Mouse (Mus musculus) spleen, adult 18-20 months (tissue): ENCODE measurements around the gene Mmd2.

ENCODE experiments used
- DNase-seq, 2 experiments: peaks; one replicate each; pipeline ENCODE4 v3.0.0; 2022; ENCODE audit warnings: mixed read lengths in 2 of 2

Mmd2 gene

DNA sequence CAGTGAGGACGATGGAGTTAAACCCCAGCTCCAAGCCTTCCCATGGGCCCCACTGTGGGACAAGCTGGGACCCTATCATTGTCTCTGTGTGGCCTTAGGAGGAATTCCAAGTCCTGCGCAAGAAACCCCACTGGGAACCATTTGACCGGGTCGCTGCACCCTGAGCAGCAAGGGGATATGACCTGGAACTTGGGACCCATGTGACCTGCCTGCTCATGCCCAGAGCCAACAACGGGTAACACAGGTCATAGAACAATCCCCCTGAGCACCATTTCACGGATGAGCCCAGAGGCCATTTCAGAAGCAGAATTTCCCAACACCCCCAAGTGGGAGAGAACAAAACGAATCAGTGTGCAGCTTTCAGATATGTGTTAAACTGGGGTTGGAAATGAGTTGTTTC, 4.2 kb downstream of the Mmd2 start:
- DNase-seq: no peak

DNA sequence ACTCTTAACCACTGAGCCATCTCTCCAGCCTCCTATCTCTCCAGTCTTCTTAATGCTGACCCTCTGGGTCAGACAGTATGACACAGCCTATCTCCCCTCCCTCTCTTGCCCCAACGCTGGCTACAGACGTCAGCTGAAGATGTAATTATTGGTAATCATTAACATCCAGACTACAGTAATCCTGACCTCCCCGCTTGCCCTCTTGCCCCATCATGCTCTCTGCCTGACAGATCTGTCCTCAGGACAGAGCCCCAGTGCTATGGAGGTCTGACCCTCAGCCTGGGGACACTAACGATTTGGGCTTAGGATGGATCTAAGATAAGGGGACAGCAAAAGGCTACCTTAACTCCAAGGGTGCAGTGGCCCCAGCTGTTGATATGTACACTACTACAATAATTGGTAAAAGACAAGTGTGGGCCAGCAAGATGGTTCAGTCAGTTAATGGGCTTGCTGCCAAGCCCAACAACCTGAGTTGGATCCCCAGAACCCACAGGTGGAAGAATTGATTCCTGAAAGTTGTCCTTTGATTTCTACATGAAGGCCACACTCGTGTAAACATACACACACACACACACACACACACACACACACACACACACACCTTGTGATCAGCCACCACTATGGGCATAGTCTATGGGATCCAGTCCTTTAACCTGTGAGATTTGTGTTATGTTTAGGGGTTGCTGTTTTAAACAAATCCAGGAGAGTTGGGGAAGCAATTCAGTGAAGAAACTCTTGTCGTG, 10.8 kb downstream of the Mmd2 start:
- DNase-seq: no peak

DNA sequence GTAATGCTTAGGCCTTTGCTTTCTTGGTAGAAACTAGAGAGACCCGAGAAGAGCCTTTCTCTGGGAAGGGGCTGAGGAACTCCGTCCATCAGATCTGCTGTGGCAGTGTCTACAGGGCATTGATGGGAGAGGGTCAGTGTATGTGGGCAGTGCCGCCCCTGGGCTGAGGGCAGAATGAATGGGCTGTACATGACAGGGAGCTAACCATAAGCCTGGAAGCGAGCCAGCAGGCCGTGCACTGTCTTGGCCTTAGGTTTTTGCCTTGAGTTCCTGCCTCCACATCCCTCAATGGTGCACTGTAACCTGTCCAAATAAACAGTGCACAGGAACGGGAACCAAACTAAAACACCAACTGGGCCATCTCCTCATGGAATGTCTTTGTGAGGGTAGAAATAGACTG, 11.9 kb downstream of the Mmd2 start:
- no peak for DNase-seq

DNA sequence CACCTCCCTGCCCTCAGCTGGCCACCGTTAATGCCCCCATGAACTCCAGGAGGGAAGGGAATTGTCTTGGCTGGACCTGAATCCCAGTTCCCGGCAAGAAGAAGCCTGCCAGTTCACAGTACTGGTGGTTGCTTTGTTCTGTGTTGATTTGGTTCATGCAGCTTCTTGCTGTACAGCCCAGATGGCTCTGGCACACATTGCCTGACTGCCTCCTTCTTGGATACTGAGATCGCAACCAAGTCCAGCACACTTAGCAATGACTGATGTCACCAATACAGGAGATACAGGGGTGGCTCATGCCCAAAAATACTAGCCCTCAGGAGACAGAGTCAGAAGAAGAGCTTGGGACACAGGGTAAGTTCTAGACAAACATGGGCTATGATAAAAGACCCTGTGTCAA, 12.9 kb downstream of the Mmd2 start:
- no peak for DNase-seq

DNA sequence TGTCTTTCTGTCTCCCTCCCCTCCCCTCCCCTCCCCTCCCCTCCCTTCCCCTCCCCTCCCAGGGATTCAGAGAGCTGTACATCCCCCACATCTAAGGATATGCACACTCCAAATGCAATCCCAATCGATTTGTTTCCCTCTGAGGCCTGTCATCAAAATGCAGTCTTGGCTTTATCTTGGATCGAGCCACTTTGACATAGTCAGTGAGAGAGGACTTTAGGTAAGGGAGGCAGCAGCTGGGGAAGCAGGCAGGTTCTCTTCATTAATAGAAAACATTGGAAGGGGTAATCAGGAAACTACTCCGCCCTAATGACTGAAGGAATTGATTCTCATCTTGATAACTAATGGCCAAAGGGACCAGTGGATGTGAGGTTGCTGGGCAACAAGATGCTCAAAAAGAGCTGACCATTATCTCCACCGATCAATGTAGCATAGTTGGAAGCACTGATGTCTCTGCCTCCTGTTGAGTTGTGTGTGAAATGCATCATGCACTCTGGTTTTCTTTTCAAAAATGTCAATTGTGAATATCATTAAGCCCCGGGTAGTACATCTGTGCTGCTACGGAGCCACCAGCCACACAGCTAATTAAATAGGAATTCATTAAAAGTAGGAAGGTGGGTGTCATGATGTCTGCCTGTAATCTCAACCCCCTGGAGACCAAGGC, 17.5 kb downstream of the Mmd2 start:
- DNase-seq: no peak

DNA sequence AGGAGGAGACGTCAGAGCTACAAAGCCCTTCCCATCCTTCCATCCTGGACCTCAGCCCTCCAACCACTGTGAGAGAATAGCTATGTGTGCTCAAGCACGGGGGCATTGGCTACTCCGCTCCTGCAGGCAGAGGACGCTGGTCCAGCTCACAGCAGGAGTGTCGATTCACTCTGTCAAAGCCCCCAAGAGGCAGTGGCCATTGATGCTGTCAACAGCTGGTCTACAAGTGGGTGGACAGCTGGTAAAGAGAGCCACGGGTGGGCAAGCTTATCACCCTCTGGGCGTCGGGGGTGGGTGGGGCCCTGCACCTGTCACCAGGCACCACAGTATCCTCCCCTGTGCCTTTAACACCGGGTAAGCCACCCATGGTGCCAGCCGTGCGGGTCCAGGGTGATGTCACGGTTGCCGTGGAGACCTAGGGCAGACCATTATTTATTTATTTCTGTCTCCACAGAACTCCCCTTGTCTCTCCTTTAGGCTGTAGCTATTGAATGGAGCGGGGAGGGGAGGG, 24.9 kb downstream of the Mmd2 start:
- no peak for DNase-seq

DNA sequence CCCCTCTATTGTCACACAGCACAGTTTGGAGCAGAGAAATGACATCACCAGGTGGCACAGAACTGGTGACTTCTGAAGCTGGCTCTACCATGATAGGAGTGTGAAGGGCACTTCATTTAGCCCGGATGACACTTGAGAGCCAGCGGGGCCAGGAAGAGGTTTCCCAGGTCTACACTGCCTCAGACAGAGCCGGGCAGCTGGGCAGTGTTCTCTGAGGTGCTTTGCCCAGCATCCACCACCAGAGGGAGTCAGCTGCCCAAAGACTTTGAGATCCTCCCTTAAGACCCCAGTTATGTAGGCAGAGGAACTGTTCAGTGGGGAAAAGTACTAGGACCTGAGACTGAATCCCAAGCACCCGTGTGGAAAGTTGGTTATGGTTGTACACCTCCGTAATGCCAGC, 27.1 kb downstream of the Mmd2 start:
- peak in 1 of 2 experiments; percentile 23 for DNase-seq

DNA sequence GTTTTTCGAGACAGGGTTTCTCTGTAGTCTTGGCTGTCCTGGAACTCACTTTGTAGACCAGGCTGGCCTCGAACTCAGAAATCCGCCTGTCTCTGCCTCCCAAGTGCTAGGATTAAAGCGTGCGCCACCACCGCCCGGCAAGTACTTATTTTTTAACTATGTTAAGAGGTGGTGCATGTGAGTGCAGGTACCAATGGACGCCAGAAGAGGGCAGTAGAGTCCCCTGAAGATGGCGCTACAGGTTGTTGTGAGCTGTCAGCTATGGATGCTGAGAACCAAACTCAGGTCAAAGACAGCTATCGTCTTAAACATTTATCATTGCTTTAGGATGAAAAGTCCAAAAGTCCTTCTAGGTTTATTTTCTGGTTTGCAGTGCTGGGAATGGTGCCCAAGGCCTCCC, 30.4 kb downstream of the Mmd2 start:
- DNase-seq: no peak

DNA sequence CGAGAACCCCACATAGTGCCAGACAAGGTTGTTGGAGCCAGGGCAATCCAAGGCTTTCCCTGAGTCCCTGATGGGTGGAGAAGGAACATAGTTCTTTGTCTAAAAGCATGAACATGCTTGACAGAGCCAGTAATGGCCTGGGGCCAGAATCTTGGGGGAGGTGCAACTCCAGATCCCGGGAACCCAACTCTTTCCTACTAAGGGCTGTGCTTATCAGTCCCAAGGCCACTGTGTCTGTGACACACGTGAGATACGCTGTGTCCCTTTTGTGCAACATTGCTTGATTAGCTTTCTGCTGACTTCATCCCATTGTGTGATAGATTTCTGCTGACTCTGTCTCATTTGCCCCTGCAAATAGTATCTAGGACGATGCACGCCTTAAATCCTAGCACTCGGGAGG, 31.8 kb downstream of the Mmd2 start:
- DNase-seq: no peak

DNA sequence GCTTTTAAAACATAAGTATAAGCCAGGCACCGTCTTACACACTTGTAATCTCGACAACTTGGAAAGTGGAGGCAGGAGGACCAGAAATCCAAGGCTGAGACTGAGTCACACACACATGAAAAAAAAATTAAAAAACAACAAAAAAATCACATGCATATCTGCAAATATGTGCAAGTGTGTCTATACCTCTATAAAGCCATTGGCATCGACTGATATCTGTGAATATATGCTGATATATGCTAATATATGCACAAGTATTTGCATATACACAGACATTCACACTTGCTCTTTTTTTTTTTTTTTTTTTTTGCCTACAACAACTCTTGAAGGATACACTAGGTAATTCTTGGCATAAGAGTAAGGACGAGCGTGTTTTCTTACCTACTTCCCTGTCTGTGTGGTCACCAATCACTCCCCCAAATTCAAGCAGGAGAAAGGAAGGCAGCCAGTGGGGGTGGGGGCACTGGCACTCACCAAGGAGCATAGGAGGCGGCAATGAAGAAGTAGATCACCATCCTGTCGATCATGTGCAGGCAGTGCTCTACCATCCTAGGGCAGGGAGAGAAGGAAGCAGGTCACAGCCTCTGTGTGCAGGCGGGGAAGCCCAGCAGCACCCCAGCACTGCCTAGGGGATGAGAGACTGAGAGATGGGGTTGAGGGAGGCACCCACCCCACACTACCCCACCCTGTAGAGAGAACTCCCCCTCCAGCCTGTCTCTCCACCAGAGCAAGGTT, 34.1 kb downstream of the Mmd2 start:
- DNase-seq: no peak

DNA sequence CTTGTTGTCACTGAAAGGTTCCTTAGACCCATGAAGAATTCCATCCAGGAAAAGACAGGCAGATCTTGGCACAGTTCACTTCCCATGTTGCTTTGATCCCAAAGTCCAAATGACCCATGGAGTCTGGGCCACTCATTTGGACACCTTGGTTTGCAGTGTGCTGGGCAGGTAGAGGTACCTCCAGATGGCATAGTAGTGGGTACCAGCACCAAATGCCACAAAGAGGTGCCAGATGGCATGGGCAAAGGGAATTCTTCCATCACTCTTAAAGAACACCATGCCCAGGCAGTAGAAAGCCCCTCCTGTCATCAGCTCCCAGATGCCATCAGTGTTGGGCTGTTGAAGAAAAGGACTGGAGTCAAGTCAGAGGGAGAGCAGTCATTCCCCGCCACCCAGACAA, 44.0 kb downstream of the Mmd2 start:
- DNase-seq: no peak

DNA sequence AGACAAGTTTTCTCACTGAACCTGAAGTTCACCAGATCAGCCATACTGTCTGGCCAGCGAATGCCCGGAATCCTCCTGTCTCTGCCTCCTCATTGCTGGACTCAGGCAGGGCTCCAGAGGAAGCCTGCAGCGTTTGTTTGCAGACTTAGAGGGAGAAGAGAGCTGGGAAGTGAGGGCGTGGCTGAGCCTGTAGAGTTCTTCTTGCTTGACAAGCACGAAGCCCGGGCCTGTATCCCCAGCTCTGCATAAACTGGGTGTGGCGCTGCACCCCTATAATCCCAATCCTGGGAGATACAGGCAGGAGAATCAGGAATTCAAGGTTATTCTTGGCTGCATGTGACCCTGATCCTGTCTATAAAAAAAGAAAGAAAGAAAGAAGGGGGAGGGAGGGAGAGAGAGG, 48.3 kb downstream of the Mmd2 start:
- DNase-seq: no peak

DNA sequence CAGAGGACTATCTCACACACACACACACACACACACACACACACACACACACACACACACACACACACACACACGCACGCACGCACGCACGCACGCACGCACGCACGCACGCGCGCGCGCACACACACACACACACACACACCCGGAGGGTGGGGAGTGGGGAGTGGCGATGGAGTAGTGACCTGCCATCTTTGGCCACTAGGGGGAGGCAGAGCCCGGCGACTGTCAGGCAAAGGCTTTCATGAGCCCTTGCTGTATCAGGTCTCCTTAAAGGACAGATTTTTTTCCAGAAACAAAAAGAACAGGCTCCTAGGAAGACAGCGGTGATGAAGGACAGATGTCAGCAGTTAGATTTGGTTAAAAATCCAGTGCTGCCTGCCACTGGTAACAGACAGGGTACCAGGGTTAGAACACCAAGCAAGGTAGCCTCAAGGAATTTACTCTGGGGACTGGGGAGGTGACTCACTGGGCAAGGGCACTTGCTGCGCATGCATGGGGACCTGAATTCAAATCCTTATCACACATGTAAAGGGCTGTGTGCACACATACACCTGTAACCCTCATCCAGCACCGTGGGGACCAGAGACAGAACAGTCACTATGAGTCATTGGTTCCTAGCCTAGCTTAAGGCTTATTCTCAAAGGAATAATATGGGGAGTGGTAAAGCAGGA, 51.1 kb downstream of the Mmd2 start:
- DNase-seq: peak in 1 of 2 experiments; percentile 57

DNA sequence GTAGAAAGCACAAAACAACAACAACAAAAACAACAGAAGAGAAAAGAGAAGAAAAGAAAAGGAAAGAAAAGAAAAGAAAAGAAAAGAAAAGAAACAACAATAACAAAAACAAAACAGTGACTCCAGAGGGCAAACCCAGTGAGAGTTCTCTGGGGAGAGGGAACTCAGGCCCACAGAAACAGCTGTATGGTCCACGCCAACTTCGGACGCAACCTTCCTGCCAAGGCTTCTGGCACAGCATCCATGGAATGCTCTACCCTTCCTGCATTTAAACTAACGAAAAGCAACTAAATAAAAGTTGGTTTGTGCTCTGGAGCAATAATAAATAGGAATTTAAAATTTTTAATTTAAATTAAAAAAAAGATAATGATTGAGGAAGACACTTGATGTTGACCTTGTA, 51.9 kb downstream of the Mmd2 start:
- no peak for DNase-seq

DNA sequence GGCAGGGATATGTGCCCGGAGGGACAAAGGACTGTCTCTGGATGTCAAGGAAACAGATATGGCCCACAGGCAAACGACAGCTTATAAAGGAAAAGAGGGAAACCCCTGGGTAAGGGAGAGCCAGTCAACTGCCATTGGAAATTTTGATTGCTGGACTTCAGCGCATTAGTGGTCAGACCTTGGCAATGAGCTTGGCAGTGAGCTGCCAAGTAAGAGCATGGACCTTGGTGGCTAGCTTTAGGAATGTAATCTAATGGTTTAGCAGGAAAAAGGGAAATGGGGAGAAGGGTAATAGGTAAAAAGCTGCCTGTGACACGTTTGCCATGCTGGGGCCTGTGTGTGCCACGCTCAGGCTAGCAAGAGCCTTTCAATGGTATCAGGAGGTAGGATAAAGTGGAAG, 52.7 kb downstream of the Mmd2 start:
- no peak for DNase-seq

DNA sequence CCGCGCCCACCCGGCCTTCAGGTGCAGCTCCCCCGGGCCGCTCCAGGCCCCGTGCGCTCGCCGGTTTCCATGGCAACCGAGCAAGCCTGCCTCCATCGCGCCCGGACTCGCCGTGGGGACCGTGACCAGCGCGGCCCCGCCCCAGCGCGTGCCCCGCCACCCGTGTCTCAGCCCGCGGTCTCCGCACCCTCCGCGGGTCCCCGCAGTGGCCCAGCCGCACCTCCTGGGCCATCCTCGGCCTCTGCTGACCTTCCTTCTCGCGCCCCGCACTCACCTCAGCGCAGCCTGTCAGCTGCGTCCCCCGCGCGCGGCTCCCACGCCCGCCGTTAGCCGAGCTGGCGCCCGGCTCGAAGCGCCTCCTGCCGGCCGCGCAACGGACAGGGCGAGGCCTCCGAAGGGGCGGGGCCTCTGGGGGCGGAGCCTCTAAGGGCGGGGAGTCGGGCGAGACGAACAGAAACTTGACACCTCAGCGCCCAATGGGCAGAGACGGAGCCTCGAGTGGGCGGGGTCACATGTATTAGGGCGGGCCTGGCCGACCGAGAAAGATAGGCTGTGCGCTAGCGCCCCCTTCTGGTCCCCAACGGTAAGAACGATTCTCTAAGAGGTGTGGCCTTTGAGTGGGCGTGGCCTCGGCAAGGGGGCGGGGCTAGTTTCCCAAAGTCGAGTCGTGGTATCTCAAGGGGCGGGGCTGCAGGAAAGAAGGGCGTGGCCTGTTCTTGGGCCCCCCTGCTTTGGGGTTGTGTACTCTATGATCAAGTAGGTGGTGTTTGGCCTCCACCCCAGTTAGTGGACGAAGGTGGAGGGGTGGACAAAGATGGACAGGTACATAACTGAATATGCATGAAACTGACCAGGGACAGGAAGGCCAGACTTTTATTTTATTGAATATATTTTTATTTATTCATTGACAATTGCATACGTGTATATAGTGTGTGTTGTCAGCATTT, 57.6 kb downstream of the Mmd2 start, which contains the start of gene Radil:
TSS of gene Radil (minus strand) at position 393 of the 947 bp plus-strand sequence.
- DNase-seq: peak; percentile 36 to 49

DNA sequence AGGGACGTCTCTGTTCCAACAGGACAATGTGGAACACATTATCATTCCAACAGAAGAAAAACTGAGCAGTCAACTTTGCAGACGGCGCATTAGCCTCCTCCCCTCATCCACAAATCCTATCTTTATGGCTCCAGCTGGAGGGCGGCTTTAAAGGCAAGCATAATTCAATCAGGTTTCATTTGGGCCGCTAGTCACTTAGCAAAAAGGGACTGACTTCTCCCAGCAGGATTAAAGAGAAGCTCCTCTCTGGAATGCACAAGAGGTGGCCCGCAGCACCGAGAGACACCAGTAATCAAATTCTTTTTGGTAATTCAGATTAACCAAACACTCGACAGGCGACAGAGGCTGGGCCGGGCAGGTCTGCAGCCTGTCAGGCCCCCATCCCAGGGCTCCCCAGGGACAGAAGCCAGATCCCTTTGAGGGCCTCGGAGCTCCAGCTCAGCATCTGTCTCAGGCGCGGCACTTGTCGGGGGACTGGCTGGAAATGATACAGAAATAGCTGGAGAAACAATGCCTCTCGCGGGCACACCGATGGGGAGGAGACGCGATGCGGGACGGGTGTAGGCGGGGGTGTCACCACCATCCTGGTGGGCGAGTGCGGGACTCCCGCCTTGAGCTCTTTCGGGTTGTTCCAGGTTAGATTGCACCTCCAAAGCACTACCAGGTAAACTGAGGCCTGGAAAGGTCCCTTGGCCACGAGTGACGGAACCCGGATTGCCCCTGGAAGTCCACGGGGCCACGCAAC, 58.5 kb downstream of the Mmd2 start:
- peak in 1 of 2 experiments; percentile 2 for DNase-seq

DNA sequence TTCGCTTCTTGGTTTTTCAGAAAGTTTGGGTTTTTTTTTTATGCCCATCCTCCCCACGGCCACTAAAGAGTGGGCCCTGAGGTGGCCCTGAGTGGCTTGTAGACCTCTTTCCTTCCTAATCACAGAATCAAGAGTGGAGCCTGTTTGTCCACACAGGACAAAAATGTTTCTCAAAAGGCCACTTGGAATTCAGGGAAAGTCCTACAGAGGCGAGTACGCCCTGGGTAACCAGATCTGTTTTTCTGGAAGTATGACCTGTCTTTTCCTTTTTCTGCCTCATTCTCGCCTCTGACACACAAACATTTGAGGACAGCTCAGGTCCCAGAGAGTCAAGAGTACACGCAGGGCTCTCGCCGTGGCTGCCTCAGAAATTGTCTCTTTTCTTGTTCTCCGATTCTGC, 59.2 kb downstream of the Mmd2 start:
- DNase-seq: no peak

DNA sequence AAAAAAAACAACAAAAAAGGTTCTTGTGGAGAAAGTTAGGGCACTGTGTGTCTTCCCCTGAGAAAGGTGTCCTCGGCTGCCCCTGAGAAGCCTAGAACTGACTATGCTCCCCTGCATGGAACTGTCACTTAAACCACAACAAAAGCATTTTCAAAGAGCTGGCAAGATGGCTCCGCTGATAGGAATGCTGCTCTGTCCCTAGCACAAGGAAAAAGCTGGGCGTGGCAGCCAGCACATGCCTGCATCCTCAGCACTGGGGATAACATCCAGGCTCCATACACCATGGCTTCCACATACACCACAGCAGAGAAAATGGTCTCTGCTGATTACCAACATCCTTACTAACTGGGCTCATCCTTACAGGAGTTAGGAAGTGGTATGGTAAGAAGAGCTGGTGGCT, 61.5 kb downstream of the Mmd2 start:
- no peak for DNase-seq

DNA sequence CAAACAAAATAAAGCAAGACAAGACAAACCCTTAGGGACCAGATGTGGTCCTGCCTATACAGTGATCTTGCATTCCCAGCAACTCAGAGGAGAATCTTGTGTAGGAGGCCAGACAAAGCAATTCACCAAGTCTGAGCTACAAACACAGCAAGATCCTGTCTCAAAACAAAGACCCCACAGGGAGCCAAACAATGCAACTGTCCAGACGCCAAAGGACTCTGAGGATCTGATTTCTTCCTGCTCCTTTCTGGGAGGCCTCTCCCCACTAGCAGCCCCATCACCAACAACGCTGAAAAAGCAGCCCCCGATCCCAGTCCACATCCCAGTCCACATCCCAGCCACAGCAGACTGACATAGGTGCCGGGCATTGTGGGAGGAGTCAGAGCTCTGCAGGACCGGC, 62.3 kb downstream of the Mmd2 start:
- DNase-seq: no peak
